Mouse (Mus musculus) neural tube, embryonic 12.5 days (tissue): Measurements from ENCODE around the gene Haus2. TPM values are rescaled to one million over a fixed set of nuclear protein-coding genes. Genes with fewer than 3 reads are reported as not detected.

Experiments
- ATAC-seq: fragments of 200-750 bp; cut with Nextera tagmentation; 2 replicates; pipeline ENCODE4 v1.8.0; 2017; ENCODE audit warnings: low read depth, mild to moderate bottlenecking, moderate TSS enrichment, moderate library complexity; ENCODE audit not compliant: low FRiP score
- H3K27ac ChIP-seq: fragments of 300-500 bp; sonication (generic); 2 replicates; pipeline ENCODE4 v1.5.1; 2016
- H3K27me3 ChIP-seq: fragments of 300-500 bp; sonication (generic); replicated peaks from 2 replicates; pipeline ENCODE4 v1.6.1; 2016; ENCODE audit warnings: mild to moderate bottlenecking
- H3K36me3 ChIP-seq: fragments of 300-500 bp; sonication (generic); 2 replicates; pipeline ENCODE4 v1.6.1; 2016; ENCODE audit warnings: mild to moderate bottlenecking
- H3K4me1 ChIP-seq: fragments of 300-500 bp; sonication (generic); 2 replicates; pipeline ENCODE4 v1.6.1; 2016
- H3K4me2 ChIP-seq: fragments of 300-500 bp; sonication (generic); replicated peaks from 2 replicates; pipeline ENCODE4 v1.6.1; 2016; ENCODE audit warnings: mild to moderate bottlenecking
- H3K4me3 ChIP-seq: fragments of 300-500 bp; sonication (generic); 2 replicates; pipeline ENCODE4 v1.5.1; 2016
- H3K9ac ChIP-seq: fragments of 300-500 bp; sonication (generic); 2 replicates; pipeline ENCODE4 v1.6.1; 2016; ENCODE audit warnings: mild to moderate bottlenecking
- H3K9me3 ChIP-seq: fragments of 300-500 bp; sonication (generic); 2 replicates; pipeline ENCODE4 v1.6.1; 2016; ENCODE audit warnings: mild to moderate bottlenecking
- WGBS: fragments of 180-500 bp; shearing (Covaris S2); methylation state at CpG from one replicate; pipeline ENCODE4 v1.1.7; 2016; 5-methylcytosine and 5-hydroxymethylcytosine counted together
- polyA plus RNA-seq: library from polyadenylated mRNA; unstranded; fragments of >200 nt; fragmentation: Nextera tagmentation; extraction: Ambion mirVana; gene quantifications from 2 replicates; pipeline ENCODE4 v1.2.1, GENCODE M21; 2016

The Haus2 gene
- polyA plus RNA-seq, 1 experiment from 2014 or later, result 32.7 TPM

DNA sequence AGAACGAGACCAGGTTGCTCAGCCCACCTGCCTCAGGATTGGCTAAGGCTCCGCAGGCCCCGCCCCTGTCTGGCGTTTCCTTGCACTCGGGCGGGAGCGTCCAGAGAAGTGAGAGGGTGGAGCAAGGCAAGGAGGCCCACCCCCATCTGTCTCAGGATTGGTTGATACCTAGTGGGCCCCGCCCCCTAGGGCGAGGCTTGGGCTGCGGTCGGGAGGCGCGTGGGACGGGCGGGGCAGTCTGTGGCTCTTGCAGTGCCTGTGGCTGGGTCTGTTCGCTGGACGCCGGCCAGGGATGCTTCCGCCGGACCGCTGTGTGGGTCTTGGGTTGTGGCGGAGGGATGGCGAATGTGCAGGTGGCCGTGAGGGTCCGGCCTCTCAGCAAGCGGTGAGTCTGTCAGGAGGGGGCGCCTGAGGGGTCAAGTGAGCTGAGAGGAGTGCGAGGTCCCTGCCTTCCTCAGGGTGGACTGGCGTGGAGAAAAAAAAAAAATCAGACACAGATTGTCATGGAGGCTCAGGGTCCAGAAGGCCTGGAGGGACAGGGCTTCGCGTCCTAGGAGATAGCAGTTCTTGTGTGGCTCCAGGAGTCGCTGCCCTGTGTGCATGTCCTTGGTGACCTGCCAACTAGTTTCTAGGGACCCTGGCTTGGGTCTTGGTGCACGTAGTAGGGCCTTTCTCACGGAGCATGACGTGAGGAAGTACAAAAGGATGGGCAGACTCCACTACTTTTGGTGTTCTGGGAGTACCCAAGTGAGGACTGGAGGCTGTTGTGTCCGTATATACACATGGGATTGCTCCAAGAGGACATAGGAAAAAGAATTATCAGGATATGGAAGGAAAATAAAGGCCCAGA is 19.9 kb downstream of the Haus2 start, which contains the start of gene Stard9:
TSS of gene Stard9 (plus strand) at position 236 of the 850 bp plus-strand sequence.
- H3K9me3 ChIP-seq, result no peaks in the 10 kb centered on the region
- H3K9ac ChIP-seq, result peak within 1 kb of the TSS; percentile 61
- H3K4me1 ChIP-seq, result 0 out of 2 replicates have a peak, but pooled peaks cover 7% of the 10 kb centered on the region
- 3% methylated on average over 36 of the region's 36 CpGs for WGBS
- peak within 1 kb of the TSS; percentile 49 for H3K4me3 ChIP-seq
- H3K27me3 ChIP-seq, result no peaks in the 10 kb centered on the region
- H3K27ac ChIP-seq, result no peak within 1 kb of the TSS
- peak within 1 kb of the TSS; percentile 69 for H3K4me2 ChIP-seq
- peak; percentile 100 for ATAC-seq
- H3K36me3 ChIP-seq, result 0 out of 2 replicates have a peak, but pooled peaks cover 4% of the 10 kb centered on the region

- H3K4me3 ChIP-seq, result no peak overlapping the region
- 86% methylated on average over 2 of the region's 2 CpGs for WGBS
- no peaks in the 10 kb centered on the region for H3K9me3 ChIP-seq
- no peak overlapping the region for H3K27ac ChIP-seq
- peak overlapping the region; percentile 69 for H3K4me2 ChIP-seq
- H3K4me1 ChIP-seq, result 0 out of 2 replicates have a peak, but pooled peaks cover 7% of the 10 kb centered on the region
- no peak overlapping the region for H3K9ac ChIP-seq
- H3K36me3 ChIP-seq, result peaks cover 9% of the 10 kb centered on the region; the same call in 1 of the 2 replicates
- ATAC-seq, result no peak
- no peaks in the 10 kb centered on the region for H3K27me3 ChIP-seq
These were observed 21.1 kb downstream of the Haus2 start for GRCm38 (mm10) chr2:120630246-120630645.

DNA sequence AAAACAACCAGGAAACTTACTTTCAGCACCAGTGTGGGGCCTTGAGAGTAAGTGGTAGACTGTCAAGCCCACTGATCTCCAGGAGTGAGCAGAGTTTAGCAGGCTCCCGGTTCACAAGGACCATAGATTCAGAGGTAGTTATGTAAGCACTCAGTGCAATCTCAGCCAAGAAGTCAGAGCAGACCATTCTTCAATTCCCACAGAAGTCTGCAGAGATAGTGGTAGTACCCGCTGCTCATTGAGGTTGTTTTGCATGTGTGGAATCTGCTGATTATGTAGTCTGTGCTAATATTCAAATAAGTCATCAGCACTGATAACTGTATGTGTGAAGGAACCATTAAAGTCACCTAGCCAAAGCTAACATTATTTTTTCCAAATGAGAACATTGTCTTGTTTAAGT is 21.5 kb downstream of the Haus2 start:
- Histone ChIP-seq H3K4me3 (no peak overlapping the region), H3K4me2 (no peak overlapping the region), H3K36me3 (peaks cover 9% of the 10 kb centered on the region; the same call in 1 of the 2 replicates), H3K27ac (no peak overlapping the region), H3K4me1 (0 out of 2 replicates have a peak, but pooled peaks cover 7% of the 10 kb centered on the region), H3K9ac (no peak overlapping the region), H3K9me3 (no peaks in the 10 kb centered on the region), H3K27me3 (no peaks in the 10 kb centered on the region)
- WGBS, result 74% methylated on average over 2 of the region's 2 CpGs
- no peak for ATAC-seq

DNA sequence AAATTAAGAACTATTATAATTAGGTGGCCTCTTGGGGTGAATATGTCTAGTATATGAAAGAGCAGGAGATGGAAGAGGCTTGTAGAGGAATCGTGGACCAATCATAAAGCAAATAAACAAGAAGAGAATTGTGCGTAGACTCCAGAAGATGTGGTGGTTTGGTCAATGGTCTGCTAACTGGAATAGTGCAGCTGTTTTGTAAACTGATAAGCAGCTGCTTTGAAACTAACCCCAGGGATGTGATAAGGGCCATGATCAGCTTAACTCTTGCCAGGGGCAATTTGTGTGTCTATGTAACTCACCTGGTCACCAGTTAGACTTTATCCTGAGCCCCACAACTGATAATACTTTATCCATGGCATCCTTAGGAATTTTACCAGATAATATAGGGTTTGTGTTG is 22.3 kb downstream of the Haus2 start:
- no peak for ATAC-seq
- H3K27me3 ChIP-seq, result no peaks in the 10 kb centered on the region

GRCm38 (mm10) chr2:120631957-120632356 is 22.8 kb downstream of the Haus2 start:
- Histone ChIP-seq H3K27me3 (no peaks in the 10 kb centered on the region), H3K27ac (no peak overlapping the region), H3K4me1 (0 out of 2 replicates have a peak, but pooled peaks cover 7% of the 10 kb centered on the region), H3K4me3 (no peak overlapping the region), H3K9me3 (no peaks in the 10 kb centered on the region), H3K9ac (no peak overlapping the region), H3K36me3 (peaks cover 9% of the 10 kb centered on the region; the same call in 1 of the 2 replicates), H3K4me2 (no peak overlapping the region)
- 88% methylated on average over 4 of the region's 4 CpGs for WGBS
- no peak for ATAC-seq

More for the DNA sequence above, 22.3 kb downstream of the Haus2 start:
- peaks cover 9% of the 10 kb centered on the region; the same call in 1 of the 2 replicates for H3K36me3 ChIP-seq
- H3K9ac ChIP-seq, result no peak overlapping the region
- H3K4me2 ChIP-seq, result no peak overlapping the region
- H3K9me3 ChIP-seq, result no peaks in the 10 kb centered on the region
- no peak overlapping the region for H3K27ac ChIP-seq
- WGBS, result 94% methylated on average over 2 of the region's 2 CpGs
- H3K4me1 ChIP-seq, result 0 out of 2 replicates have a peak, but pooled peaks cover 7% of the 10 kb centered on the region
- H3K4me3 ChIP-seq, result no peak overlapping the region

DNA sequence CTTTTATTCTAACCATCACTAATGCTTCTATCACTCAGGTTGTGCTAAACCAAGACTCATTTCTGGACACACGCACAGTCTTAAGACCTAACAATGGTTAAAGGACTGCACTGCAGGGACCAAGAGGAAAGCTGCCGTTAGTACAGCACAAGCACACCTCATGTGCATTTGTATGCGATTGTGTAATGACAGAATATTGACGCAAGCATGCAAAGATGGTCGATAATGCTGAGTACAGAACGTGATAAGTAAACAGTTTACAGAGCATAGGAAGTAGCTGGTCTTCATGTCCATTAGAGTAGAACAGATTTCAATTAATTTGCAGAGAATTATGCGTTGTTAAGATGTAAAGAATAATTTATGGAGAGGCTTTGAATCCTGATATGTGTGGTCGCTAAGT is 31.7 kb downstream of the Haus2 start:
- H3K9ac ChIP-seq, result no peak overlapping the region
- no peak overlapping the region for H3K4me2 ChIP-seq
- no peaks in the 10 kb centered on the region for H3K27me3 ChIP-seq
- no peak for ATAC-seq
- H3K9me3 ChIP-seq, result no peaks in the 10 kb centered on the region
- no peak overlapping the region for H3K27ac ChIP-seq
- WGBS, result 88% methylated on average over 8 of the region's 8 CpGs
- H3K4me3 ChIP-seq, result no peak overlapping the region
- no peaks in the 10 kb centered on the region for H3K36me3 ChIP-seq
- H3K4me1 ChIP-seq, result no peaks in the 10 kb centered on the region

GRCm38 (mm10) chr2:120643836-120644235 is 34.7 kb downstream of the Haus2 start:
- no peaks in the 10 kb centered on the region for H3K9me3 ChIP-seq
- no peaks in the 10 kb centered on the region for H3K4me1 ChIP-seq
- ATAC-seq, result no peak
- 70% methylated on average over 7 of the region's 7 CpGs for WGBS
- H3K4me2 ChIP-seq, result no peak overlapping the region
- no peak overlapping the region for H3K27ac ChIP-seq
- H3K9ac ChIP-seq, result no peak overlapping the region
- no peaks in the 10 kb centered on the region for H3K36me3 ChIP-seq
- no peak overlapping the region for H3K4me3 ChIP-seq
- H3K27me3 ChIP-seq, result no peaks in the 10 kb centered on the region

DNA sequence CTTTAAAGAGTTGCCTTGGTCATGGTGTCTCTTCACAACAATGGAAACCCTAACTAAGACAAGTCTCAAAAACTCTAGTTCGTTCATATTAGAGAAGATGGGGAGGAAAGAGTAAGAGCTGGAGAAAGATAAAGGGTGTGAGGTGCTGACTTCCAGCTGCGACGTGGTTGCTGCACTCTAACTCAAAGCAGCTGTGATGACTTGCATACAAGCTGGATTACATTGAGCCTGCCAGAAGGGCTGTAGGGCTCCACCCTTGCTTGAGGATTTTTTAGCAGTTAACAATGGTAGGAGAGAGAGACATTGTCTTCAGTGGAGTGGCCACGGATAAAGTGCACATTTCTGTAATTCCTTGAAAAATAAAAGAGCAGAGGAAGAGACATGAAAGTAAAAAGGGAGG is 37.6 kb downstream of the Haus2 start:
- no peak overlapping the region for H3K4me2 ChIP-seq
- H3K9me3 ChIP-seq, result no peaks in the 10 kb centered on the region
- no peaks in the 10 kb centered on the region for H3K36me3 ChIP-seq
- H3K4me1 ChIP-seq, result no peaks in the 10 kb centered on the region
- no peak for ATAC-seq
- H3K9ac ChIP-seq, result no peak overlapping the region
- H3K4me3 ChIP-seq, result no peak overlapping the region
- 83% methylated on average over 4 of the region's 4 CpGs for WGBS
- H3K27ac ChIP-seq, result no peak overlapping the region
- no peaks in the 10 kb centered on the region for H3K27me3 ChIP-seq

DNA sequence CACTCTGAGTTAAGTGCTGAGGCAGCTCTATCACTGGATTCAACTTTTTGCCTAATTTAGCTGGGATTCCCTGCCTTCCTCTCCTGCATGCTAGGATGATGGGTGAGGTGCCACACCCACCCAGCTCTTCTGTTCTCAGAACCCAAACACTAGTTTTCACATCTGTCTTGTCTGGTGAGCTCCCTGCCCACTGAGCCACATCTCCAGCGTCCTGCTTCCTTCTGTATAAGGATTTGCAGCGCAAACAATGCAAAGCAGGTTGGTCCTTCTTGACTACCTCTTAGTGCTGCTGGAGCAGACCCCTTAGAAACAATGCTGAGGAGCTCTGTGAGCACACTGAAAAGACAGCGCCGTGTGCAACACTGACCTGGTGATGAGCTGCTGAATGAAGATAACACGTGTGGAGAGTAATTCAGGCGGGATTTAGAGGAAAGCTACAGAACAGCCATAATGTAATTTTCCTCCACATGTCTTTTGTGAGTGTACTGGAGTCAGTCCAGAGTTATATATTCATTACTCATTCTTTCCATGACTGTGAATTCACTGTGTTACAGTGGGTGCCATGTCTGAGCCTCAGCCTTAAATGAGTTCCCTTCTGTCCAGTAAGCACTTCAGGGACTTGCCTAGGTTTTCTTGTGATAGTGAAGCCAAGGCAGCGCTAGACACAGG is 43.2 kb downstream of the Haus2 start:
- no peak overlapping the region for H3K27ac ChIP-seq

GRCm38 (mm10) chr2:120652925-120653284 is 43.7 kb downstream of the Haus2 start:
- no peak overlapping the region for H3K4me2 ChIP-seq
- no peaks in the 10 kb centered on the region for H3K9me3 ChIP-seq
- H3K36me3 ChIP-seq, result no peaks in the 10 kb centered on the region
- H3K4me3 ChIP-seq, result no peak overlapping the region
- no peak overlapping the region for H3K9ac ChIP-seq
- 84% methylated on average over 7 of the region's 7 CpGs for WGBS
- no peaks in the 10 kb centered on the region for H3K4me1 ChIP-seq
- ATAC-seq, result no peak
- no peak overlapping the region for H3K27ac ChIP-seq
- no peaks in the 10 kb centered on the region for H3K27me3 ChIP-seq

More for the DNA sequence above, 43.2 kb downstream of the Haus2 start:
- Histone ChIP-seq H3K4me2 (no peak overlapping the region), H3K9ac (no peak overlapping the region), H3K27me3 (no peaks in the 10 kb centered on the region), H3K4me1 (no peaks in the 10 kb centered on the region), H3K4me3 (no peak overlapping the region), H3K36me3 (no peaks in the 10 kb centered on the region), H3K9me3 (no peaks in the 10 kb centered on the region)
- ATAC-seq, result no peak
- 86% methylated on average over 7 of the region's 7 CpGs for WGBS

GRCm38 (mm10) chr2:120654693-120655092 is 45.5 kb downstream of the Haus2 start:
- Histone ChIP-seq H3K27me3 (no peaks in the 10 kb centered on the region), H3K9me3 (no peaks in the 10 kb centered on the region), H3K27ac (no peak overlapping the region), H3K4me3 (no peak overlapping the region), H3K36me3 (no peaks in the 10 kb centered on the region), H3K9ac (no peak overlapping the region), H3K4me1 (no peaks in the 10 kb centered on the region), H3K4me2 (no peak overlapping the region)
- ATAC-seq, result no peak
- 88% methylated on average over 2 of the region's 2 CpGs for WGBS

DNA sequence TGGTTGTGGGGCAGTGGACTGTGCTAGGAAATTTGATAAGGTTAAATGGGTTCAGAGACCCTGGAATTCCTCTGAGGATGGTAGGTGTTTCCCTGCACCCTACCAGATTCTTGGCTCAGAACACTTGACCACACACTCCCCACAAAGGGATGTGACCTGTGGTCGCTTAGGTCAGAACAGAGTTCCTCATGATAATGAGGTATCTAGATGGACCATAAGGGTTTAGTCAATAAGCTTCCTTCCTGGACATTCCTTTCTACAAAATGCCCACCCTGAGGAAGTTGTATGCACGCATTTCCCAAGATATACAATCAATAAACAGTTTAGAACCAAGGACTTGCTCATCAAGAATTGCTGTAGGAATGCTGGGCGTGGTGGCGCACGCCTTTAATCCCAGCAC is 46.7 kb downstream of the Haus2 start:
- no peak overlapping the region for H3K27ac ChIP-seq
- no peaks in the 10 kb centered on the region for H3K4me1 ChIP-seq
- H3K36me3 ChIP-seq, result no peaks in the 10 kb centered on the region
- no peak for ATAC-seq
- H3K9ac ChIP-seq, result no peak overlapping the region
- no peak overlapping the region for H3K4me3 ChIP-seq
- no peak overlapping the region for H3K4me2 ChIP-seq
- 91% methylated on average over 5 of the region's 5 CpGs for WGBS
- H3K9me3 ChIP-seq, result no peaks in the 10 kb centered on the region
- no peaks in the 10 kb centered on the region for H3K27me3 ChIP-seq
